Mouse (Mus musculus): ENCODE measurements around the gene Gm5849.
"Not testable (repeated sequence)": the region's sequence is repeated elsewhere in the genome, so short reads cannot be mapped to it uniquely, and the experiment has no call there.

Gm5849 gene

GRCm38 (mm10) chr3:90777776-90778175 is at the start of gene Gm5849:
Gene Gm5849, minus strand, starts transcription at chr3:90777876.
- not testable (repeated sequence) for DNase-seq

GRCm38 (mm10) chr3:90749658-90750057 is 28.0 kb downstream of the Gm5849 start:
- DNase-seq, result no peak

GRCm38 (mm10) chr3:90726606-90727005 is 51.1 kb downstream of the Gm5849 start, which contains the start of gene Pglyrp4:
Gene Pglyrp4, plus strand, starts transcription at chr3:90726906.
- DNase-seq, result no peak
